Mouse (Mus musculus) lung, postnatal 0 days (tissue): ENCODE data around the gene Dennd6a.

ENCODE experiments used
- CTCF ChIP-seq: IDR thresholded peaks from 2 replicates; pipeline ENCODE4 v1.5.1; 2016; ENCODE audit warnings: antibody characterized with exemption, mild to moderate bottlenecking
- EP300 ChIP-seq: IDR thresholded peaks from 2 replicates; pipeline ENCODE4 v1.6.1; 2016; ENCODE audit warnings: antibody characterized with exemption, mild to moderate bottlenecking, control low read depth

GRCm38 (mm10) chr14:26531410-26532313 is 42.0 kb upstream of the Dennd6a start:
- TF ChIP-seq CTCF: no peak
- TF ChIP-seq EP300: no peak
